Mouse (Mus musculus): ENCODE measurements around the gene Extl1. TPM values are rescaled to one million over a fixed set of nuclear protein-coding genes. Genes with fewer than 3 reads are reported as not detected.
A peak's percentile ranks its signal among the peaks of the same experiment; 100 is the strongest.
"Not testable (repeated sequence)": the region's sequence is repeated elsewhere in the genome, so short reads cannot be mapped to it uniquely, and the experiment has no call there.

The Extl1 gene
- polyA plus RNA-seq, 1 experiment: not detected

GRCm38 (mm10) chr4:134344620-134345019 lies 39.0 kb downstream of the Extl1 start:
- H3K27me3 ChIP-seq (replicated peaks): peaks cover 72% of the 10 kb centered on the region
- no peak for TF ChIP-seq GATA1 (IDR thresholded peaks at IDR 0.05; ENCODE audit: borderline replicate concordance, low read length)
- TF ChIP-seq FLI1 (IDR thresholded peaks at IDR 0.05; ENCODE audit: low read length): no peak

DNA sequence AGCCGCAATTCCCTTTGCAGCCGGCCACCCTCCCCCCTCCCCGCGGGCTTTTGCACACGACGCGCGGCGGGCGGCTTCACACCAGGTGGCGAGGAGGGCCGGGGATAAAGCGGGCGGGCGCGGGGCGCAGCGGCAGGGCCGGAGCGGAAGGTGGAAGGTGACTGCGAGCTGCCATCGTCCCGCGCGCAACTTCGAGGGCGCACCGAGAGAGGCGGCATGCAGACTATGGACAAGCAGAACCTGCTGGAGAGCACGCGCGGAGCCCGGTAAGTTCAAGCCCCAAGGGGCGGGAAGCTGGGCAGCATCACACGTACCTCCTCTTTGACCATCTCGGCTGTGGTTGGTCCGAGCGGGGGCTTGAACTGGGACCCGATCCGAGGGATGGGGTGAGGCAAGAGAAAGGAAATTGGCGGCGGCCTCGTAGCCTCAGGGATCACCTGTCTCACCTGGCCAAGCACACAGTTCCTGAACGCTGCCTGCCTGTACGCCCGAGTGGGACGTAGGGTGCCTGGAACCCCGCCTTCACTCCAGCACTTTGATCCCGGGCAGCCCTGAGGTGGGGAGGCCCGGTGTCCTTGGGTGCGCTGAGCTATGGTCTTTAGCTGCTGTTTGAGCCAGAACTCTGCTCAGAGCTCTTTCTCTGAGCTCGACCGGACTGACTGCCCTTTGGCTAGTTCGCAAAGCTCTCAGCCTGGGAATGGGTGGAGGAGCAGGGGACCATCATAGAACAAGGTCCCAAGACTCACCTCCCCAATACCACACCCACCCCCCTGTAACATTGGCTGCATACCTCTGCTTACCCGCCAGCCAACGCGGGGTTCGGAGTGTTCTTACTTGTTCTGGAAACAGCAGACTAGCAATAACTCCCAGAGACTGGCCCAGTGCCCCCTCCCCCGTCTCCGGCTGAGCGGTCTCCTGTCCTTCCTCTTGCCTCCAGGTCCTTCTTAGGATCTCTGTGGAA lies 40.3 kb downstream of the Extl1 start, which contains the start of gene Slc30a2:
TSS of gene Slc30a2 (plus strand) at position 111 of the 961 bp plus-strand sequence.
- Histone ChIP-seq H3K36me3 (replicated peaks; ENCODE audit: low read length) (no peaks in the 10 kb centered on the region), H3K9me3 (peaks cover 40% of the 10 kb centered on the region), H3K4me3 (replicated peaks) (peak within 1 kb of the TSS; percentile 83), H3K27me3 (replicated peaks) (peaks cover 64% of the 10 kb centered on the region), H3K4me1 (peaks cover 17% of the 10 kb centered on the region)
- no peak for TF ChIP-seq GATA1 (IDR thresholded peaks at IDR 0.05; ENCODE audit: borderline replicate concordance, low read length)
- TF ChIP-seq FLI1 (IDR thresholded peaks at IDR 0.05; ENCODE audit: low read length): no peak

More at GRCm38 (mm10) chr4:134344620-134345019, 39.0 kb downstream of the Extl1 start:
- H3K36me3 ChIP-seq (replicated peaks; ENCODE audit: low read length): no peaks in the 10 kb centered on the region
- H3K4me3 ChIP-seq (replicated peaks): no peak overlapping the region
- H3K4me1 ChIP-seq: peaks cover 17% of the 10 kb centered on the region
- H3K9me3 ChIP-seq: peaks cover 30% of the 10 kb centered on the region

GRCm38 (mm10) chr4:134342213-134342779 lies 41.4 kb downstream of the Extl1 start:
- no peak overlapping the region for H3K4me3 ChIP-seq (replicated peaks)
- TF ChIP-seq FLI1 (IDR thresholded peaks at IDR 0.05; ENCODE audit: low read length) (no peak), GATA1 (IDR thresholded peaks at IDR 0.05; ENCODE audit: borderline replicate concordance, low read length) (no peak)
- H3K9me3 ChIP-seq: peaks cover 50% of the 10 kb centered on the region
- H3K4me1 ChIP-seq: peaks cover 17% of the 10 kb centered on the region
- no peaks in the 10 kb centered on the region for H3K36me3 ChIP-seq (replicated peaks; ENCODE audit: low read length)
- peaks cover 56% of the 10 kb centered on the region for H3K27me3 ChIP-seq (replicated peaks)

DNA sequence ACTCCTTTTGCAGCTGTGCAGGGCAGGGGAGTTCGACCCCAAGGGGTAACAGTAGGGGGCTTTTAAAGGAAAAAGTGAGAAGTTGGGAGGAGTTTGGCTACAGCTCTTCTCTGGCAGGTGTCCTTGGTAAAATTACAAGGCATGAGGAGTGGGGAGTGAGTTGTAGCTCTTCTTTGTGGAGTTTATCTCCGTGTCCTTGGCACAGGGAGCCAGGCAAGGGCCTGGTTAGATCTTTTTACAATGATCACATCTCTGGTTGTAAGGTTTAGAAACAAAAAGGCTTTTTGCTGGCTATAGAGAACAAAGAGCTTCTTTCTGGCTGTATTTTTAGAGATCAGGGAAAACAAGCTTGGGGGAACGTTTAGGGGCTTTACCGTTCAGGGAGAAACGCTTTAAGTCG lies 42.4 kb downstream of the Extl1 start:
- peaks cover 55% of the 10 kb centered on the region for H3K9me3 ChIP-seq
- H3K27me3 ChIP-seq (replicated peaks): peaks cover 50% of the 10 kb centered on the region
- H3K36me3 ChIP-seq (replicated peaks; ENCODE audit: low read length); H3K4me3 ChIP-seq (replicated peaks): not testable (repeated sequence)
- peaks cover 17% of the 10 kb centered on the region for H3K4me1 ChIP-seq

GRCm38 (mm10) chr4:134330281-134330680 lies 53.4 kb downstream of the Extl1 start:
- peaks cover 46% of the 10 kb centered on the region for H3K27me3 ChIP-seq (replicated peaks)
- TF ChIP-seq FLI1 (IDR thresholded peaks at IDR 0.05; ENCODE audit: low read length): no peak
- TF ChIP-seq GATA1 (IDR thresholded peaks at IDR 0.05; ENCODE audit: borderline replicate concordance, low read length): no peak
- H3K36me3 ChIP-seq (replicated peaks; ENCODE audit: low read length): no peaks in the 10 kb centered on the region
- peaks cover 7% of the 10 kb centered on the region for H3K4me1 ChIP-seq
- H3K4me3 ChIP-seq (replicated peaks): no peak overlapping the region
- no peaks in the 10 kb centered on the region for H3K9me3 ChIP-seq

- no peak overlapping the region for H3K4me3 ChIP-seq (replicated peaks)
- peaks cover 50% of the 10 kb centered on the region for H3K27me3 ChIP-seq (replicated peaks)
- TF ChIP-seq FLI1 (IDR thresholded peaks at IDR 0.05; ENCODE audit: low read length) (no peak), GATA1 (IDR thresholded peaks at IDR 0.05; ENCODE audit: borderline replicate concordance, low read length) (no peak)
- H3K9me3 ChIP-seq: no peaks in the 10 kb centered on the region
- no peaks in the 10 kb centered on the region for H3K36me3 ChIP-seq (replicated peaks; ENCODE audit: low read length)
- H3K4me1 ChIP-seq: peaks cover 7% of the 10 kb centered on the region
Measured at GRCm38 (mm10) chr4:134328832-134329231, 54.8 kb downstream of the Extl1 start.

DNA sequence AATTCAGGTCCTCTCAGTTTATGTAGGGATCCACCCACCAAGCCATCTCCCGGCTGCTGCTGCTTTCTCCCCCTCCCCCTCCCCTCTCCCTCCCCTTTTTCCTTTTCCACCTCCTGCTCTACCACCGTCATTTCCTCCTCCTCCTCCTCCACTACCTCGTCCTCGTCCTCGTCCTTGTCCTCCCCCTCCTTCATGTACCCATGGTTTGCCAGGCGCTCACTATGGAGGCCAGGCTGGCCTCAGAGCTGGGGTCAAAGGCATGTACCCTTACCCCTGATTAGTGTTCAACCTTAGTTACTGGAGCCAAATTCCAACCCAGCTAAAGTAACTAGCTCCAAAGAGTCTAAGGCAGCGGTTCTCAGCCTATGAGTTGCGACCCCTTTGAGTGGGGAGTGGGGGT lies 55.5 kb downstream of the Extl1 start:
- H3K27me3 ChIP-seq (replicated peaks): peaks cover 50% of the 10 kb centered on the region
- H3K36me3 ChIP-seq (replicated peaks; ENCODE audit: low read length): no peaks in the 10 kb centered on the region
- H3K9me3 ChIP-seq: no peaks in the 10 kb centered on the region
- TF ChIP-seq FLI1 (IDR thresholded peaks at IDR 0.05; ENCODE audit: low read length) (no peak), GATA1 (IDR thresholded peaks at IDR 0.05; ENCODE audit: borderline replicate concordance, low read length) (no peak)
- no peak overlapping the region for H3K4me3 ChIP-seq (replicated peaks)
- H3K4me1 ChIP-seq: peaks cover 7% of the 10 kb centered on the region

GRCm38 (mm10) chr4:134326859-134327530 lies 56.7 kb downstream of the Extl1 start:
- Histone ChIP-seq H3K9me3 (no peaks in the 10 kb centered on the region), H3K27me3 (replicated peaks) (peaks cover 53% of the 10 kb centered on the region), H3K4me1 (peaks cover 7% of the 10 kb centered on the region), H3K36me3 (replicated peaks; ENCODE audit: low read length) (no peaks in the 10 kb centered on the region), H3K4me3 (replicated peaks) (no peak overlapping the region)
- TF ChIP-seq GATA1 (IDR thresholded peaks at IDR 0.05; ENCODE audit: borderline replicate concordance, low read length) (no peak), FLI1 (IDR thresholded peaks at IDR 0.05; ENCODE audit: low read length) (no peak)

GRCm38 (mm10) chr4:134324655-134325054 lies 59.0 kb downstream of the Extl1 start:
- H3K27me3 ChIP-seq (replicated peaks): peaks cover 49% of the 10 kb centered on the region
- no peak overlapping the region for H3K4me3 ChIP-seq (replicated peaks)
- H3K36me3 ChIP-seq (replicated peaks; ENCODE audit: low read length): no peaks in the 10 kb centered on the region
- TF ChIP-seq FLI1 (IDR thresholded peaks at IDR 0.05; ENCODE audit: low read length): no peak
- no peak for TF ChIP-seq GATA1 (IDR thresholded peaks at IDR 0.05; ENCODE audit: borderline replicate concordance, low read length)
- H3K9me3 ChIP-seq: peaks cover 2% of the 10 kb centered on the region; the same call in 1 of the 2 replicates
- H3K4me1 ChIP-seq: peaks cover 7% of the 10 kb centered on the region

All from megakaryocyte, embryonic 14.5 days (primary cell).